Mouse (Mus musculus) limb, embryonic 10.5 days (tissue): ENCODE results near the gene Slc44a3. TPM values are rescaled to one million over a fixed set of nuclear protein-coding genes. Genes with fewer than 3 reads are reported as not detected.

Experiments
- DNase-seq: peaks from one replicate; pipeline ENCODE4 v3.0.0-alpha.2; 2017; ENCODE audit warnings: low spot score
- H3K27ac ChIP-seq: fragments of 300-500 bp; sonication (generic); 2 replicates; pipeline ENCODE4 v1.5.1; 2016; ENCODE audit warnings: mild to moderate bottlenecking
- H3K27me3 ChIP-seq: fragments of 300-500 bp; sonication (generic); 2 replicates; pipeline ENCODE4 v1.6.1; 2016; ENCODE audit warnings: low read depth, mild to moderate bottlenecking; ENCODE audit not compliant: poor library complexity, severe bottlenecking
- H3K36me3 ChIP-seq: fragments of 300-500 bp; sonication (generic); 2 replicates; pipeline ENCODE4 v1.6.1; 2016; ENCODE audit warnings: mild to moderate bottlenecking, moderate library complexity
- H3K4me1 ChIP-seq: fragments of 300-500 bp; sonication (generic); 2 replicates; pipeline ENCODE4 v1.6.1; 2016
- H3K4me3 ChIP-seq: fragments of 300-500 bp; sonication (generic); 2 replicates; pipeline ENCODE4 v1.5.1; 2016; ENCODE audit warnings: mild to moderate bottlenecking, moderate library complexity
- H3K9me3 ChIP-seq: fragments of 300-500 bp; sonication (generic); replicated peaks from 2 replicates; pipeline ENCODE4 v1.6.1; 2016; ENCODE audit warnings: mild to moderate bottlenecking
- WGBS: fragments of 180-500 bp; shearing (Covaris S2); methylation state at CpG from one replicate; pipeline ENCODE4 v1.1.7; 2016; 5-methylcytosine and 5-hydroxymethylcytosine counted together
- polyA plus RNA-seq: library from polyadenylated mRNA; unstranded; fragments of >200 nt; fragmentation: Nextera tagmentation; extraction: Ambion mirVana; gene quantifications from 2 replicates; pipeline ENCODE4 v1.2.1, GENCODE M21; 2016

Gene Slc44a3
- polyA plus RNA-seq, 1 experiment from 2014 or later, result 0.53 TPM

- Histone ChIP-seq H3K4me3 (no peak overlapping the region), H3K36me3 (no peaks in the 10 kb centered on the region), H3K27ac (no peak overlapping the region), H3K27me3 (peaks cover 11% of the 10 kb centered on the region; the same call in 1 of the 2 replicates), H3K9me3 (no peaks in the 10 kb centered on the region), H3K4me1 (peaks cover 35% of the 10 kb centered on the region)
- DNase-seq, result no peak
- 35% methylated on average over 6 of the region's 6 CpGs for WGBS
Observed at GRCm38 (mm10) chr3:121481564-121481963, 50.6 kb downstream of the Slc44a3 start.

- H3K4me3 ChIP-seq, result no peak overlapping the region
- peaks cover 35% of the 10 kb centered on the region for H3K4me1 ChIP-seq
- H3K9me3 ChIP-seq, result no peaks in the 10 kb centered on the region
- 64% methylated on average over 8 of the region's 8 CpGs for WGBS
- no peak for DNase-seq
- H3K27ac ChIP-seq, result no peak overlapping the region
- no peaks in the 10 kb centered on the region for H3K36me3 ChIP-seq
- peaks cover 11% of the 10 kb centered on the region; the same call in 1 of the 2 replicates for H3K27me3 ChIP-seq
Observed at GRCm38 (mm10) chr3:121480961-121481436, 51.2 kb downstream of the Slc44a3 start.

- Histone ChIP-seq H3K4me1 (peaks cover 35% of the 10 kb centered on the region), H3K4me3 (no peak overlapping the region), H3K27ac (no peak overlapping the region), H3K27me3 (peaks cover 11% of the 10 kb centered on the region; the same call in 1 of the 2 replicates), H3K36me3 (no peaks in the 10 kb centered on the region), H3K9me3 (no peaks in the 10 kb centered on the region)
- no peak for DNase-seq
- 69% methylated on average over 26 of the region's 26 CpGs for WGBS
Observed at GRCm38 (mm10) chr3:121480030-121480960, 51.9 kb downstream of the Slc44a3 start.

GRCm38 (mm10) chr3:121474738-121475137, 57.5 kb downstream of the Slc44a3 start:
- no peak for DNase-seq
- 81% methylated on average over 3 of the region's 3 CpGs for whole genome bisulfite sequencing
- H3K36me3 ChIP-seq, result no peaks in the 10 kb centered on the region
- no peak overlapping the region for H3K4me3 ChIP-seq
- peaks cover 1% of the 10 kb centered on the region; the same call in 1 of the 2 replicates for H3K27me3 ChIP-seq
- H3K27ac ChIP-seq, result no peak overlapping the region
- no peaks in the 10 kb centered on the region for H3K9me3 ChIP-seq
- H3K4me1 ChIP-seq, result peaks cover 14% of the 10 kb centered on the region

- 0 out of 2 replicates have a peak overlapping the region, but pooled peaks have one; percentile 25 for H3K27ac ChIP-seq
Observed at GRCm38 (mm10) chr3:121471703-121472102, 60.5 kb downstream of the Slc44a3 start.

GRCm38 (mm10) chr3:121469185-121469975, 62.8 kb downstream of the Slc44a3 start:
- Histone ChIP-seq H3K4me3 (peak overlapping the region; percentile 28), H3K27ac (peak overlapping the region; percentile 88), H3K27me3 (no peaks in the 10 kb centered on the region), H3K9me3 (no peaks in the 10 kb centered on the region), H3K4me1 (peaks cover 42% of the 10 kb centered on the region), H3K36me3 (no peaks in the 10 kb centered on the region)
- 4% methylated on average over 13 of the region's 13 CpGs for WGBS
- DNase-seq, result peak; percentile 79

More at GRCm38 (mm10) chr3:121471703-121472102, 60.5 kb downstream of the Slc44a3 start:
- 68% methylated on average over 11 of the region's 11 CpGs for WGBS
- Histone ChIP-seq H3K4me1 (peaks cover 34% of the 10 kb centered on the region), H3K27me3 (no peaks in the 10 kb centered on the region), H3K36me3 (no peaks in the 10 kb centered on the region), H3K4me3 (no peak overlapping the region), H3K9me3 (no peaks in the 10 kb centered on the region)
- no peak for DNase-seq

GRCm38 (mm10) chr3:121468136-121468535, 64.1 kb downstream of the Slc44a3 start:
- H3K27ac ChIP-seq, result peak overlapping the region; percentile 88
- DNase-seq, result no peak
- no peaks in the 10 kb centered on the region for H3K9me3 ChIP-seq
- peaks cover 42% of the 10 kb centered on the region for H3K4me1 ChIP-seq
- no peaks in the 10 kb centered on the region for H3K36me3 ChIP-seq
- WGBS, result 28% methylated on average over 1 of the region's 2 CpGs
- no peak overlapping the region for H3K4me3 ChIP-seq
- no peaks in the 10 kb centered on the region for H3K27me3 ChIP-seq

- Histone ChIP-seq H3K9me3 (no peaks in the 10 kb centered on the region), H3K27ac (peak overlapping the region; percentile 44; the same call in 1 of the 2 replicates), H3K36me3 (no peaks in the 10 kb centered on the region), H3K4me1 (peaks cover 45% of the 10 kb centered on the region), H3K27me3 (no peaks in the 10 kb centered on the region), H3K4me3 (no peak overlapping the region)
- no peak for DNase-seq
- WGBS, result 82% methylated on average over 10 of the region's 10 CpGs
Observed at GRCm38 (mm10) chr3:121467094-121467552, 65.1 kb downstream of the Slc44a3 start.

GRCm38 (mm10) chr3:121465795-121466194, 66.4 kb downstream of the Slc44a3 start:
- H3K4me1 ChIP-seq, result peaks cover 39% of the 10 kb centered on the region
- no peaks in the 10 kb centered on the region for H3K9me3 ChIP-seq
- H3K4me3 ChIP-seq, result no peak overlapping the region
- H3K27me3 ChIP-seq, result no peaks in the 10 kb centered on the region
- WGBS, result 79% methylated on average over 10 of the region's 10 CpGs
- DNase-seq, result no peak
- H3K36me3 ChIP-seq, result peaks cover 12% of the 10 kb centered on the region
- H3K27ac ChIP-seq, result 0 out of 2 replicates have a peak overlapping the region, but pooled peaks have one; percentile 30

GRCm38 (mm10) chr3:121464733-121465305, 67.4 kb downstream of the Slc44a3 start:
- no peaks in the 10 kb centered on the region for H3K27me3 ChIP-seq
- peaks cover 32% of the 10 kb centered on the region for H3K4me1 ChIP-seq
- no peaks in the 10 kb centered on the region for H3K9me3 ChIP-seq
- DNase-seq, result no peak
- no peak overlapping the region for H3K4me3 ChIP-seq
- no peak overlapping the region for H3K27ac ChIP-seq
- H3K36me3 ChIP-seq, result peaks cover 22% of the 10 kb centered on the region
- WGBS, result 80% methylated on average over 7 of the region's 7 CpGs

GRCm38 (mm10) chr3:121462782-121463181, 69.4 kb downstream of the Slc44a3 start:
- no peak for DNase-seq
- Histone ChIP-seq H3K4me1 (peaks cover 15% of the 10 kb centered on the region), H3K4me3 (no peak overlapping the region), H3K27me3 (no peaks in the 10 kb centered on the region), H3K27ac (no peak overlapping the region), H3K9me3 (no peaks in the 10 kb centered on the region), H3K36me3 (peaks cover 42% of the 10 kb centered on the region)
- 87% methylated on average over 3 of the region's 3 CpGs for WGBS

GRCm38 (mm10) chr3:121461477-121461876, 70.7 kb downstream of the Slc44a3 start:
- H3K27ac ChIP-seq, result no peak overlapping the region
- no peak for DNase-seq
- no peaks in the 10 kb centered on the region for H3K9me3 ChIP-seq
- peaks cover 10% of the 10 kb centered on the region for H3K4me1 ChIP-seq
- no peaks in the 10 kb centered on the region for H3K27me3 ChIP-seq
- WGBS, result 97% methylated on average over 13 of the region's 13 CpGs
- H3K4me3 ChIP-seq, result no peak overlapping the region
- H3K36me3 ChIP-seq, result peaks cover 55% of the 10 kb centered on the region
